Mouse (Mus musculus) heart, adult 11 months (tissue): ENCODE data around the gene Col17a1.

ENCODE experiments used
- DNase-seq: peaks from one replicate; pipeline ENCODE4 v3.0.0; 2022

The Col17a1 gene

DNA sequence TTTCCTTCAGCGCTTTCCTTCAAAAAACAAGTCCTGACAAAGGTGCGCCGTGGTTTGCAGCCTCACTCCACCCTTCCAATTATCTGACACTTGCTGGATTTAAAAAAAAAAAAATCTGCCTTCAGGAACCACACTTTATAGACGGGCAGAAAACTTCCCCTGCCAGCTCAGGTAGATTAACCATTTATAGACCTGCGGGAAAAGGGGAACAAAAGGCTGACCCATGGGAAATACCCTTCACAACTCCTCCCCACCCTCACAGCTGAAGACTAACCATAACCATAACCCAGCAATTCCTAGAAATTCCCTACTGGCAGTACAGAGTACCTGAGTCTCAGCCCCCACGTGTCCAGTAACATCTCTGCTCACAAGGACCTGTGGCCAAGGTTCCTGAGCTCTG lies at the start of gene Col17a1:
Gene Col17a1, minus strand, starts transcription at position 101 of the 400 bp plus-strand sequence.
- no peak for DNase-seq

DNA sequence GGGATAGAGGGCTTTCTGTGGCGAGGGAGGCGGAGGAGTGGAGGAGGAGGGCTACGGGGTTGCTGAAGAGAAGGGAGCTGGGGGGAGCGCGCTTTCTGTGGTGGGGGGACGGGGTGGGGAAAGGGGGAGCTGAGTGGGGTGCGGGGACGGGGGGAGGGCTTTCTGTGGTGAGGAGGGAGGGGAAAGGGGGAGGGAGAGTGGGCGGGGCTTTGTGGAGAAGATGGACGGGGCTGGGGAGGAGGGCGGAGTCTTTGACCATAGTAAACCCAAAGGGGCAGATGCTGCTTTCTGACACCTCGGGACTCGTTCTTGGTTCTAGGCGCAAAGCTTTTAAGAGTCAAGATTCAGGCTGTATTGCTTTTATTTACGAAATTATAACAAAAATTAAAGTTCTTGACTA lies 40.0 kb upstream of the Col17a1 start:
- DNase-seq, result no peak

DNA sequence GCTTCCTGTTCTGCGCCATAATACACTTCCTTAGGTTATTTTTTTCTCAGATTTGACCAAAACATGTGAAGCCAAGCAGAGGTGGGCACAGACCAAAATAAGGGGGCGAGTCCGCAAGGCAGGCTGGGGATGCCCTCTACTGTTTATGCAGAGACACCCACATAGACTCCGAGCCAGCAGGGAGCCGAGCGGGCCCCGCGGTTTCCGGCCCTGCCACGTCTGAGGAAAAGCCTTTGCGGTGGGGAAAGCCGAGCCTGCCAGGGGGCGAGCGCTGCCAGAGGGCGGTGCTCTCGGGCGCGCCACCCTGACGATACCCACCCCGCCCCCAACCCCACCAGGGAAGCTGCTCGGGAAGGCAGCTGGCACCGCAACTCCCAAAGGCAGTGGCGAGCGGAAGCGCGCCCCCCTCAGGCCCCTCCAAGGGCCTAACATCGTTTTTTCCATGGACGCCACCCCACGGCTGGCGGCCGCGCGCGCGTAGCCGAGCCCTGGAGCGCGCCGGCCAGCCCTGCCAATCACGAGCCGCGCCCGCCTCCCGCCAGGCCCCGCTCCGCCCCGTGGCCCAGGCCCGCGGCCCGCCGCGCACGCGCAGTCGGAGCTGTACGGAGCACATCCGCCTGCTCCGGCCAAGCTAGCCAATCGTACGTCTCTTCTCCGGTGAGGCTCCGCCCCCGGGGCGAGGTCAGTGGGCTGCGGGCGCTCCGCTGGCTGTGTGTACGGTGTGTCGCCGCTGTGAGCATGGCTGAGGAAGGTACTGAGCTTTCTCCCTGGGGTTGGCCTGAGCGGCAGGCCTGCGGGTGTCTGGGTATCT lies 39.4 kb upstream of the Col17a1 start, which contains the start of gene Sfr1:
Gene Sfr1, plus strand, starts transcription at position 612 of the 811 bp plus-strand sequence.
- DNase-seq, result peak; percentile 100

DNA sequence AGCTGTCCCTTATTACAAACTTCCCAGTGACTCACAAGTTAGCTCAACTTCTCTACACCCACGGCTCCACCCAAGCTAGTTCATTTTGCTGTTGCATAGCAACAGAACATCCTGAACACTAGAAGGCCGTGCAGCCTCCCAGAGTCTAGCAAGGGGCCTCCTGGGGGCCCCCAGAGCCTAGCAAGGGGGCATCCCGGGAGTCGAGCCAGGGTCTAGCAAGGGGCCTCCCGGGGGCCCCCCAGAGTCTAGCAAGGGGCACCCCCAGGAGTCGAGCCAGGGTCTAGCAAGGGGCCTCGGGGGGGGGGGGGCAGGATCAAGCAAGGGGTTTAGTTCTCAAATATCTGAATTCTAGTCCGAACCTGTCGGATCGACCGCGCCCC lies 38.8 kb upstream of the Col17a1 start:
- DNase-seq, result peak; percentile 99

DNA sequence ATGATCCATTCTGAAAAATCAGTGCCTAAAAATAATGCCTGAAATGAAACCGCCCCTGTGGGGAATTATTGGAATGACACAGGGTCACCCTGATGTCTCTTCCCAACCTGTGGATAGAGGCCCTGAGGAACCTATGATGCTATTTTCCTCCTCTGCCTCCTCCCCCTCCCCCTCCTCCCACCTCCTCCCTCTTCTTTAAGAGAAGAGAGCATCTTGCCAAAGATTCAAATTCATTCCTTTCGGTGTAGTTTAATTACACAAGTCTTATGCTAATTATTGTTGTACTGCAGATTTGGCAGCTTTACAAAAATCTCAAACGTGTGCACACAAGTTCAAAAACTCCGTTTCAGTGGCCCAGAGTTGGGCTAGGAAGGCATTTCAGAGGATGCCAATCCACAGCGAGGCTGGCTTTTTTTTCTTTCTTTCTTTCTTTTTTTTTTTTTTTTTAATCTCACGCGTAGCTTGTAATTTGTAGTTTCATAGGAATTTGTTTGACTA lies 33.8 kb upstream of the Col17a1 start:
- DNase-seq, result no peak

DNA sequence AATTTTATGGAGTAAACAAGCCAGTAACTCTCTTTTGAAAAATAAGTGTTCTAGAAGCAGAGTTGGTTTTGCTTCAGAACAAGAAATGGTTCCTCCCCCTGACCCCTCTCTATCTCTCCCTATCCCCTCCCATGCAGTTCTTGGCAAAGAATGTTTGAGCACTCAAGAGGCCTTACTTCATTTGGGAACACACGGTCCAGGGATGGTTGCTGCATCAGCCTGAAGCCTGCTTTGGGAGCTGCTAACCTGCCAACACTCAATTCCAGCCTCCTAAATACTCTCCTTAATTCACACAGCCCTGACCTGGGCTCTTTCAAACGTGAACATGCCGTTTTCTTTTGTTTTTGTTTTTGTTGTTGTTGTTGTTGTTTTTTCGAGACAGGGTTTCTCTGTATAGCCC lies 33.0 kb upstream of the Col17a1 start:
- no peak for DNase-seq

DNA sequence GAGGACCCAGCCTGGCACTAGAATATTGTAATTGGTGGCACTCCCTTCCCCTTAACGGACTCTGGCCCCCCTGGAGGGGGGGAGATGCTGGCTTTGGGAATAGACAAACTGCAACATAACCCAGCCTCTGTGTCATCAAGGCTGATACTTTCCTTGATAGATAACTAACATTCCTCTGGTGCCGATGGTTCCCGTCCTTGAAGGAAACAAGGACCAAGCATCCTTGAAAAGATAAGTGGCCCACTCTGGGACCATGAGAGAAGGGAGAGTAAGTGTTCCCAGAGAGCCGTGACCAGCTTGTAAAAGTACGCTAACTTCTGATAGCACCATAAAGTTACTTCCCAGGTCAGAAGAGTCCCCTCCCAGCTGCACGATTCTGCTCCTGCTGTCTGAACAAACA lies 30.6 kb upstream of the Col17a1 start:
- DNase-seq, result no peak

DNA sequence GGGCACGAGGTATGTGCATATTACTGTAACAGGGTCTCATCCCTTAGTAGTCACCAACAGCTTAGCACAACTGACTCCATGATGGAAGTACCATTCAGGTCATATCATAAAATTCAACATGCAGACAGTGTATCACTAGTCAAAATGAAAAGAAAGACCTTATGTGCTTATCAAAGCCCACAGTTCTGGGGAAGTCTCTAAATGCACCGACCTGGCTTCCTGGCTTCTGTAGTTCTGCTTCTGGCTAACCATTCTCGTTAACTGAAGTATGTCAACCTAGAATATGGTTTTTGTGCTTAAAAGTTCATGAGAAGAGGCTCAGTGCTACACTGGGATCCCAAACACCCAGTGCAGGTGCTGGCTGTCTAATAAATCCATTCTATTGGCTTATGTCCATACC lies 27.3 kb upstream of the Col17a1 start:
- peak; percentile 23 for DNase-seq

DNA sequence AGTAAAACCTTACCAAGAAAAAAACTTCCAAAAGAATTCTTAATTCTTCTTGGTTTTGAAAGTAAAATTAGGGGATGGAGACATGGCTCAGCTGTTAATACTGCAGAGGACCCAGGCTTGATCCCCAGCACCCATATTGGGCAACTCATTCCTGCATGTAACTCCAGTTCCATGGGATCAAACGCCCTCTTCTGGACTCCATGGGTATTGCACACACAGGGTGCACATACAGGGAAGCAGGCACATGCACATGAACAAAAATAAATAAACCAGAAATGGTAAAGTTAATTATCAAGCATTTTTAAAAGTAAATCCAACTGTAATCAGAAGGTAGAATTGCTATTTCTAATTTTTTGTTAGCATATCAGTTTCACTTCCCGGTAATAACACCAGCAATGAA lies 24.2 kb upstream of the Col17a1 start:
- DNase-seq, result peak; percentile 35

DNA sequence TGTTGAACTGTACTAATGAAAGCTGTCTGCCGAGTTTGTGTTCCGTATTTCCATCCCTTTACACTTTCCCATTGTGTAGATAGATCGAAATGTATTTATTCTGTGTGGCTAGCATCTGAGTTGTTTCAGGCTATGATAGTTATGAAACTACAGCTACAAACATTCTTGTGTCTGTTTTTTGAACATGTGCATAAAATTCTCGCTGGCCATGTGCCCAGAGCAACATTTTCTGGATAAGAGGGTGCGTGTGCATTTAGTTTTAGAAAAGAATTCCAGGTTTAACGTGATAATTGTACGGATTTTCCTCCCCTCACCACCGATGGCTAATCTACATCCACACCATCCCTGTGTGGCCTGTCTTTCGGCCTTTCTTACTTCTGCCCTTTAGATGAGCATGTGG lies 21.6 kb upstream of the Col17a1 start:
- peak; percentile 48 for DNase-seq

DNA sequence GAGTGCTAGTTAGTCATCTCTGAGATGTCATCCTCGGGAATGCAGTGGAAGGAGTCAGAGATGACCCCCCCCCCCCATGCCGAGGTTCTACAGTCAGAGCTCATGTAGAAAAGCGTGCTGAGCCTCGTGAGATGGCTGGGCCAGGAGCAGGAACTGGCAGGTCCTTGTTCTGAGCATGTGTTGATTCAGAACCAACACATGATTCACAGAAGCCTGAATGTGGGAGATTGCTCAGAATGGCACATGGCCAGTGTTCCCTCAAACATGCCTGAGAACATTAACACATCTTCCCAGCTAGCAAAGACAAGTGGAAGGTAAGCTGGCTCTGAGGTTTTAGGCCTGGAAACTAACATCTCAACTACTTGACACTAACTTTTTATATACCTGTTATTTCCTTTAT lies 18.5 kb upstream of the Col17a1 start:
- no peak for DNase-seq

DNA sequence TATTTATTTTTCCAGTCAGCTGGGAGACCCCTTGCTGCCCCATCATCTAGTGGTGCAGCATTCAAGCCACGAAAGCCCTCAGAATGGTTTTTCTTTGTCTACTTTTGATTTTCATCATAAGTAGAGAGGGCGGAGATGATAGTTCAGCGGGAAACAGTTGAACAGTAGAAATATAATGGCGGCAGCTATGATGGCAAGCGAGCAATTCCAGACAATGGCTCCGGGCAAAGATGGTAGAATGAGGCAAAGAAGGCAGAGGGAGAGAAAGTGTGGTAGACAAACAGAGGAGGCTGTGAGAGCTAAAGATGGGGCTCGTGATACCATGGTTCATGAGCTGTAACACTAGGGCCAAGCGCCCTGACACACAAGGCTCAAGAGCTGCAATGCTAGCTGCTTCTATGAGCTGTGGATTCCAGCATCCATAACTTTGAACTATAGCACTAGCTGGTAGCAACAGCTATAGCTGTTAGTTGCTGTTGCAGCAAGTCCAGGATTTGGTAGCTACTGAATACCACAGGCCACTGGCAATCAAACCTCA lies 13.9 kb upstream of the Col17a1 start:
- no peak for DNase-seq

DNA sequence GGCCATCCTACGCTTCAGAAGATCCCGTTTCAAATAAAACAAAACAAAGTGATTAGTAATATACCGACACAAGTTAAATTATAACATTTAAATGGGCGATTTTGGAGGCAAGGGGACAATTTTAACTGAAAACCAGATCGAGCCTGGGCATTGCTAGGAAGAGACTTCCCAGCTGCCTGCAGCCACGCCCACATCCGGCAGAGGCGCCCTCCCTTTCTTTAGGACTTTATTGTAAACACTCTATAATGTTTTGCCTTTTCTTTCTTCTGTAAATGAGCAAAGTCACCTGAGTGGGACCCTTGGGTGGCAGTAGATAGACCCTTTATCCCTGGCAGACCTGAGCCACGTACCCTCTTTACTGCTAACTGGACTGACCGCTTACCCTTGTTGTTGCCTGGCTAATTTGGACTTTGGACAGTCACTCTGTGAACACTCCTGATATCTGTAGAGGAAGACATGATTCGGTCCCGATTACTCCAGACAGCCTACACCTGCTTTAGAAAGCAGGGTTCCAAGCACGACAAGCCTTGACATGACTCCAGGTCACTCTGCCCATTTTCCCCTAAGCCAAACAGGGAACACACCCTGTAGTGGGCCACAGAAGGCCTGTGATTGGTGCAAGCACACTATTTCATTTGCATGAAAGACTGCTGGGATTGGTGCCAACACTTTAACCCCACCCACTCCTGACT lies 13.3 kb upstream of the Col17a1 start:
- DNase-seq, result no peak

DNA sequence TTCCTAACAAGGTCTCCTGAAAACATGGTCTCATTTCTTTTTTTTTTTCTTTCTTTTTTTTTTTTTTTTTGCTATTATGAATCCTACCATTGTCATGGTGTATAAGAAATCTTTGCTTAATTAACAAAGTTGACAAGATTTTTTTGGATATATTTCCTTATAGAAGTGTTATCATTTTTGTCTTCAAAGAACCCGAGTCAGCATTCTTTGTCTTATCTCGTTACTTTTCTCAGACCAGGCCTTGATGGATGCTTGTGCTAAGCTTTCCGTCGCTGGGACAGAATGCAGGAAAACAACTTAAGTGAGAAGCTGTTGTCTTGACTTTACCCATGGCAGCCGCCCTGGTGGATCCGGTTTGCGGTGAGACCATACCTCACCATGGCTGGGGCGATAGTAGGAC lies 8.6 kb upstream of the Col17a1 start:
- DNase-seq, result no peak

DNA sequence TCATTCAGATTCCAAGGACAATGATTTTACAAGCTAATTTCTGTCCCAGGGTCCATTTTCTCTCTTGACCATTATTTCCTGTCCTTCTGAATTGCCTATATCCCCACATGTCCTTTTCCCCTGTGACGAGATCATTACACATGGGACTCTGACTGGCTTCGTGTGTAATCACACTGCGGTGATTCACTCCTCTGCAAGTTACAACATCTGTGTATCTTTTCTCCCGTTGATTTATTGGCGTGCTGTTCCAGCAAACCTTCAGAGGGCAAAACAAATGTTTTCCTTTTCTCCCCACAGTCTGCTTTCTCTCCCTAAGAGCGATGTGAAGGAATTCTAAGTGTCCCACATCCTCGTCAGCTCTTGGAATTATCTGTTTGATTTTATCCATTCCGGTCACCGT lies 7.8 kb upstream of the Col17a1 start:
- no peak for DNase-seq

DNA sequence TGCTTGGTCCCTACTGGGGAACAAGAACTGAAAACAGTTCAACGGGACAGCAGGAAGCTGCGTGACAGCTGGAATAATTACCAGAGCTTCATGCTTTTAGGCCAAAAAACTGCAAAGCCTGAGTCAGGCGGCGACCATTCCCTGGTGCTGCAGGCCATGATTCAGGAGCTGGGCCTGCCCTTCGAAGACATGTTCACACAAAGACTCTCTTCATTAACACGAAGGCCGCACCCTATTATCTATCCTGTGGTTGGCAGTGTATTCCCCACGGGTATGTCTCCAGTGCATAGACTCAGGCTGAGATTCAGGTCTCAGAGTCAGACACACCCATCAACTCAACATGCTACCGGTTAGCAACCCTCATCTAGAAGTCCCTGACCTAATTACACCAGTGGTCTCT lies 6.4 kb upstream of the Col17a1 start:
- DNase-seq, result no peak

DNA sequence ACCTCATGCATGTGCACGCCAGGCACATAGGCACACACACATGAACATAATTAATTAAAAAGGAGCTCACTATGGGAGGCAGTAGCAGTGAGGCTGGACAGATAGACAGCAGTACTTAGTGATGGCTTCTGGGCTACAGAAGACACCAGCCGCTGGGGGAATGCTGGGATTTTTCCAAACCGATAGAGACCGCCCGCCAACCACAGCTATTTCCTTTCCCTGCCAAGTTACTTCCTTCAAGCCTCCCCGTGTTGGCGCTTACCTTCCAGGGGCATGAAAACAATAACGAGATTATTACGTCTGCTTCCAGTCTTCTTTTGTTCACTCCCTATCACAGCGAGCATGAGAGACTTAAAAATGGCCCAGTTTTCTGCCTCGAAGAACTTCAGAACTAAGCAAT lies 5.2 kb upstream of the Col17a1 start:
- no peak for DNase-seq

DNA sequence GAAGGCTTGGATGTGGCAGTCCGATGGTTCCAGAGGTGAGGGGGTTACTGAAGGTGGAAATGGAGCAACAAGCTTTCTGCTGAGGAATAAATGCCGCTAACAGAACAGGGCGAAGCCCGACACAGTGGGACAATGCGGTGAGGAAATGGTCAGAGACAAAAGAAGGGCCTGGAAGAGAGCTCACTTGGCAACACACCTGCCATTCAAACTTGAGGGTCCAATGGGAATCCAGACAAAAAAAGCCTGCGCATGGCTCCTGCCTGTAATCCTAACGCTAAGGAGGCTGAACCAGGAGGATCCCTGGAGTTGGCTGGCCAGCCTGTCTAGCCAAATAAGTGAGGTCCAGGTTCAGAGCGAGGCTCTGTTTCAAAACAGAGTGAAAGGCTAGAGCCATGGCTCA lies 4.5 kb upstream of the Col17a1 start:
- no peak for DNase-seq

DNA sequence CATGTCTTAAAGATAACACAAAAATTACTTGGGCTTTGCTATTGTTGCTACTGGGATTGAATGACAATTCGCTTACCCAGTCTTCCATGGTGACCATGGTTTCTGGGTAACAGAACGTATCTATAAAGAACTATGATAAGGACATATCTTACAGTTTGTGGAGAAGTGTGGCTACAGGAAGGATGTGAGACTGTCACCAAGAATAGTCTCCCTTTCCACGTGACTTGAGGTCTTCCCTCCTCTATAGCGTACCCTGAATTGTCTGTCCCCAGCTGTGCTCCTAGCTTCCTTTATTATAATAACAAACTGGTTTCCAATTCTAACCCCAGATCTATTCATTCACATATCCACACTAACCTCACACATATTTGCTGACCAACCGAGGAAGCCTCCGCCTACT lies 3.8 kb upstream of the Col17a1 start:
- no peak for DNase-seq

DNA sequence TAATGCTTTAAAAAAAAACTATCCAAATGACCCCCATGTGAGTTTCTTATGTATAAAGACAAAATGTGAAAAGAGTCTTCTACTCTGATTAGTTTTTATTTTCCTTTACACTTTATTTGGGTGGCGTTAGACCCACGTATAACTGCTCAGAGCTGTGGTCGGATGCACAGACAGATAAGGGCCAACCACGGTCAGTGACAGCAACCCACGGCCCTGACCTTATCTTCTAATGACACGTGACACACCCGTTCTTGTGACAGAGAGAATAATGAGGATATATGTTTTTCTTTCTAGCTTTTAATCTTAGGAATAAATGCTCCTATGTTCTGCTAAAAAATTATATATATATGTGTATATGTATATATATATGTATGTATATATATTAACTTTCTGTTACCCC lies 2.3 kb downstream of the Col17a1 start:
- DNase-seq, result no peak

DNA sequence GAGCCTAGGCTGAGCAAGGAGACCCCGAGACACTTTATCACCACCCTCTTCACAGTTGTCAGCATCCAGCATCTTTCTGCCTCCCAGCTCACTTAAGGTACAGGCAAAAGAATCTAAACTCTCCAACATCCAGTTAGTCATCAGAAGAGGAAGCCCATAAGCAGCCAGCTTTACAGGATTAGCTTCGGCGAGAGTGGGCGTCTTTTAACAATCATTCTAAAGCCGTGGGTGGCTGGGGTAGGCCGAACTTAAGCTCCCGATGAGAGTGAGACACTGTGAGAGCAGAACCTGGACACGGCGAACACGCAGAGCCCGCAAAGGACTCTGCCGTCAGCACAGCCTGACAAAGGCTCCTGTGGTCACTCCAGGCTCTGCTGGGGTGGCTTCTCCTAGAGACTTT lies 13.2 kb downstream of the Col17a1 start:
- peak; percentile 63 for DNase-seq

DNA sequence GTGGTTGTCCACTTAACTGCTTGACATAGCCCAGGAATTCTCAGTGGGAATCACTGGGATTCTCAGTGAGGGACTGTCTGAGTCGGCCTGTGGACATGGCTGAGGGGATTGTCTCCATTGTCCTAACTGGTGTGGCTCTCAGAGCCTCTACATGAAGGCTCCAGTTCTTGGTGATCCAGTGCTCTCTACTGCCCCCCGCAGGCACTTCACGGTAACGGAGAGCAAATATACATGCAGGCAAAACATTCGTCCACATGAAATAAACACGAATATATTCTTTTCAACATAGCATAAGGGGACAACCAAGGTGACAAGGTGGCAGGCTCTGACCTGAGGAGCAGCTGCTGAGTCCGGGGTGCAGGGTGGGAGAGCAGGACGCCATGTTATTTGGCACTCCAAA lies 17.5 kb downstream of the Col17a1 start:
- no peak for DNase-seq

DNA sequence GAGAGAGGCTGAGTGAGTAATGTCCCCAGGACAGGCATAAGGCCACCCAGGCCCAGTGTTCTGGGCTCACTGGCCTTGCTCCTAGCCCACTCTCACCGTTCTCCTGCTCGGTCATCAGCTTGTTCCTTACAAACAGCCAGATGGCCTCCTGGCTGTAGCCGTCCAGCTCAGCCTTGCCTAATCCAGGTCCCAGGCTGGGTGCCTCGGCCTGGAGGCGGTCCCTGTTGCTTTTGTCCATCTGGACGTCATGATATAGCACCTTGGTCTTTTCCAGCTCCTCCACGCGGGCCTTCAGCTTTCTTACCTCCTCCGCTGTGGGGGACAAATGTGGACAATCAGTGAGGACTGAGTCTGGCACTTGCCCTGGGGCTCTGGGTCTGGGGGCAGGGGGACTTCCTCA lies 23.5 kb downstream of the Col17a1 start:
- no peak for DNase-seq

DNA sequence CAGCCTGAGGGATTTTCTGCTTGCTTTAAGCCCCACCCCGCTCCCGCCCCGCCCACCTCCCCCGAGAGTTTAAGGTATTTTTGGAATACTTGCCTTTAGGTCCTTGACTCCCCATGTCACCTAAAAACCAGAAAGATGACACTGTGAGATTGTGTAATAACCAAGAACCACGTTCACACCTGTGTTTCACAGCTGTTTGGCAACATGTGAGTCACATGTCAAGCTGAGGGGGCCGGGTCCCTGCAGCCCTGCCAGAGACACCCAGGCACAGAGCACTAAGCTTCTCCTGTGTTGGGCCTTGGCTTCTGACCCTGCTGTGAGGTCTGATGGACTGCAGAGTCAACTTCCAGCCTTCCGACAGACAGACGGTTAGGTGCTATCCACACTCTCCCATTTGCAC lies 24.3 kb downstream of the Col17a1 start:
- no peak for DNase-seq
